Mouse (Mus musculus): Measurements from ENCODE around the gene Slc1a2. TPM values are rescaled to one million over a fixed set of nuclear protein-coding genes. Genes with fewer than 3 reads are reported as not detected.

Gene Slc1a2
- polyA plus RNA-seq (2015; fragmentation: Nextera tagmentation; extraction: Ambion mirVana): 0.15 and 0.36 TPM in 2 replicates

DNA sequence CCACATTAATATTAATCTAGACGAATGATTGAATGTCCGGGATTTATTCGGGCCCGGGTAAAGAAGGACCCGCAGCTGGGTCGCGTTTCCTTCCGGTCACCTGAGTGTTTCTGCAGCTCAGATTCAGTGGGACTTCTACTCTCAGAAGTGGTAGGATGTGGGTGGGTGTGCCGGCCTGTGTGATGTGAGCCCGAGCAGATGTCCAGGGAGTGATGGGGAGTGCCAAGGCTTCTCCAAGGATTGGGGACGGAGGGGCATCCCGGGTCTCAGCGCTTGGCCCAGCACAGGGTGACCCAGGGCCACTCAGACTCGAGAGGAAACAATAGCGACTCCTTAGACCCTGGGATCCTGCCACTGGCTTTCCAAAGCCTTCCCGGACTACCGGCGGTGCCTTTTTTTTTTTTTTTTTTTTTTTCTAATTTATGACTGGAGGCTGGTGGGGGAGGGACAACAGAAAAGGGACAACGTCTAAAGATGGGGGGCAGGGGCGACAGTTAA lies at the start of gene Slc1a2:
TSS of gene Slc1a2 (plus strand) at position 497 of the 498 bp plus-strand sequence.
- H3K4me3 ChIP-seq (replicated peaks): peak within 1 kb of the TSS; percentile 63
- WGBS: 1% methylated on average over 20 of the region's 20 CpGs
- peak within 1 kb of the TSS; percentile 96 for H3K4me2 ChIP-seq (replicated peaks)
- peak; percentile 26; the same call in 1 of the 2 replicates for ATAC-seq
- no peaks in the 10 kb centered on the region for H3K9me3 ChIP-seq
- peaks cover 6% of the 10 kb centered on the region; the same call in 1 of the 2 replicates for H3K4me1 ChIP-seq (replicated peaks)
- no peaks in the 10 kb centered on the region for H3K36me3 ChIP-seq
- peaks cover 33% of the 10 kb centered on the region for H3K27me3 ChIP-seq (replicated peaks)
- no peak within 1 kb of the TSS for H3K27ac ChIP-seq
- peak within 1 kb of the TSS; percentile 48 for H3K9ac ChIP-seq

DNA sequence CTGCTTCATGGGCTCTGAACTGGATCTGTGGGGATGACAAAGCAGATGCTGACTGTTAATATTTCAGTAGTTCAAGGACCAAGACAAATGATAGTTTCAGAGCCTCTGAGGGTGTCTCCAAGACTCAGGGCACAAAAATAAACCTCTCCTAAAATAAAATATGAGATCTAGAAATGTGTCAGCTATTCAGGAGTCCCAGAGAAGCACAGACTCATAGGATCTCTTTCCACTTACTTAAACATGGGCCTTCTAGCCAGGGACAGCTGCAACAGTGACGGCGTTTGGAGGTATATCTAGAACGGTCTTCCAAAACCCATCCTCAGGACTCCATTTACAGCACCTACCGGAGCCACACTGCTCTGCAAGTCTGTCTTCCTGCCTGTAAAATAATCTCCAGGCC lies 48.0 kb upstream of the Slc1a2 start:
- H3K9me3 ChIP-seq: no peaks in the 10 kb centered on the region
- H3K4me1 ChIP-seq (replicated peaks): no peaks in the 10 kb centered on the region
- no peak overlapping the region for H3K27ac ChIP-seq
- H3K4me3 ChIP-seq (replicated peaks): no peak overlapping the region
- no peaks in the 10 kb centered on the region for H3K27me3 ChIP-seq (replicated peaks)
- no peaks in the 10 kb centered on the region for H3K36me3 ChIP-seq
- no peak overlapping the region for H3K9ac ChIP-seq
- H3K4me2 ChIP-seq (replicated peaks): no peak overlapping the region
- no peak for ATAC-seq
- WGBS: 91% methylated on average over 4 of the region's 4 CpGs

DNA sequence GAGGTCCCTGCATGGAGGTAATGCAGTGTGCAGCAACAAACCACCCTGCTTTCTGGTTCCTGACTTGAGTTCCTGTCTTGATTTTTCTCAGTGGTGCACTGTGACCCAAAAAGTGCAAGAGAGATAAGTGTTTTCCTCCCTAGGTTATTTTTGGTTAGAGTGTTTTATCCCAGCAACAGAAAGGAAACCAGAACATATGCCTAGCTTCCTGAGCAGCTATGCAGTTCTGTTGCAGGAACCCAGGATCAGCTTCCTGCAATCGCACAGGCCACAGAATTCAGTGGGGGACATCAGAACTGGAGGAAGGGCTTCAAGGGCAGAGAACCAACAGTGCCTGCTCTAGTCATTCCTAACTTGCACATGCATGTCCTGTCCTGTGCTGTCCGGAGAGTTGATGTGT lies 41.8 kb upstream of the Slc1a2 start:
- Histone ChIP-seq H3K36me3 (no peaks in the 10 kb centered on the region), H3K4me2 (replicated peaks) (no peak overlapping the region), H3K4me3 (replicated peaks) (no peak overlapping the region), H3K27ac (no peak overlapping the region), H3K9me3 (no peaks in the 10 kb centered on the region), H3K9ac (no peak overlapping the region), H3K4me1 (replicated peaks) (no peaks in the 10 kb centered on the region), H3K27me3 (replicated peaks) (no peaks in the 10 kb centered on the region)
- 72% methylated on average over 2 of the region's 2 CpGs for WGBS
- ATAC-seq: no peak

DNA sequence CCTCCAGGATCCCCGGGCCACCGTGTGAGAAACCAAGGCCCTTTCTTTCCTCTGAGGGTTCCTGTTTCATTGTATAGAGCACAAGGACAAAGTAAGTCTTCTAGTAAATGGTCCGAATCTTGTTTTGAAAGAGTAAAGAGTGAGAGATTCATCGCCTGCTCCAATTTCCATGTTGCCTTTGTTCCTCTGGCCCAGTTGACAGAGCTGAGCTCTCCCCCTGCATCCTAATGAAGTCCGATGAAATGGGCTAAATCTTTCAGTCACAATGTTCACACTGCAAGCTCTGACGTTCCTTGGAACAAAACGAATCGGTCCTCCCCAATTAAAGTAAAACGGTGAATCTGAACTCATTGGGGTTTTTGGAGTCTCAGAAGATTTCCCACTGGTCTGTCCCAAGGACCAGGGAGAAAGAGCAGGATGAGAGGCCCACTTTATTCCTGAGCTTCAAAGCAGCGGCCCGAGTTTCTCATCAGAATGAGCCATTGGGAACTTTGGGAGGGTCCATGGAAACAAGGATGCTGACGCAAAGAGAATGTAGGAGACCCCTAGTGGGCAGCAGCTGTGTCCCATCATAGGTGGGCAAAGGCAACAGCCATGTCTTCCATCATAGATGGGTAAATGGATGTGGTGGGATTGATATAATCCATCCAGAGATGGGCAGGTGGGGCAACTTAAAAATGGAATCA lies 37.6 kb upstream of the Slc1a2 start:
- Histone ChIP-seq H3K27me3 (replicated peaks) (no peaks in the 10 kb centered on the region), H3K4me3 (replicated peaks) (no peak overlapping the region), H3K27ac (no peak overlapping the region), H3K9ac (no peak overlapping the region), H3K9me3 (no peaks in the 10 kb centered on the region), H3K4me2 (replicated peaks) (no peak overlapping the region), H3K4me1 (replicated peaks) (no peaks in the 10 kb centered on the region), H3K36me3 (no peaks in the 10 kb centered on the region)
- ATAC-seq: no peak
- WGBS: 88% methylated on average over 12 of the region's 12 CpGs

DNA sequence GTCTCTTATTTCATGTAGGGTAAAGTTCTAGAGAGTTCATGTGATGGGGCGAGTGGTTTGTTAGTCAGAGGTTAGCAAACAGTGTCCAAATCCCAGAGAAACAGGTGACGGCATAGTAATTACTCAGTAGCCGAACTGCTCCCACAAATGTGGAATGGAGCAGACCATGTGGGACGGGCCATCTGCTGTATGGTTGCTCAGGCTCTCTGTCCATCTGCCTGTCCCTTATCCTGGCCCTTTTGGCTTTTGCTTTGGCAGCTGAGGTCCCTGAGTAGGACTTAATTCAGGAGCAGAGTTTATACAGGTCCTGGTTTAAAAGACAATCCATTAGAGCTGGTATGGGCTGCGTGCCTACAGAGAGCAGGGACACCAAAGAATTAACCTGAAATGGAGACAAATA lies 36.3 kb upstream of the Slc1a2 start:
- Histone ChIP-seq H3K27ac (no peak overlapping the region), H3K4me1 (replicated peaks) (no peaks in the 10 kb centered on the region), H3K9me3 (no peaks in the 10 kb centered on the region), H3K4me3 (replicated peaks) (no peak overlapping the region), H3K9ac (no peak overlapping the region), H3K36me3 (no peaks in the 10 kb centered on the region), H3K4me2 (replicated peaks) (no peak overlapping the region), H3K27me3 (replicated peaks) (no peaks in the 10 kb centered on the region)
- ATAC-seq: no peak
- 82% methylated on average over 5 of the region's 5 CpGs for WGBS

DNA sequence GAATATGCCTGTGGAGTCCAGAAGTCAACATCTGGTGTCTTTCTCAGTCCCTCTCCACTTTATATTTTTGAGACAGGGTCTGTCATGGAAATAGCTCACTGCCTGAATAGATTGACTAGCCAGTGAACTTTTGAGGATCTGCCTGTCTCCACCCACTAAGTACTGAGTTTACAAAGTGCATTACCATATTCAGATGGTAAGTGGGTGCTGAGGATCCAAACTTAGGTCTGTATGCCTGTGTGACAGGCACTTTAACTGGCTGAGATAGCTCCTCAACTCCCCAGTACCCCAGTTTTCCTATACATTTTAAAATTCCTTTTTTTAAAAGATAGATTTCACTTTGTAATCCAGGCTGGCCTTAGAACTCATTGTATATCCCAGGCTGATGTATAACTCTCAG lies 35.5 kb upstream of the Slc1a2 start:
- Histone ChIP-seq H3K4me1 (replicated peaks) (no peaks in the 10 kb centered on the region), H3K4me2 (replicated peaks) (no peak overlapping the region), H3K27me3 (replicated peaks) (no peaks in the 10 kb centered on the region), H3K9me3 (no peaks in the 10 kb centered on the region), H3K9ac (no peak overlapping the region), H3K4me3 (replicated peaks) (no peak overlapping the region), H3K27ac (no peak overlapping the region), H3K36me3 (no peaks in the 10 kb centered on the region)
- no peak for ATAC-seq

DNA sequence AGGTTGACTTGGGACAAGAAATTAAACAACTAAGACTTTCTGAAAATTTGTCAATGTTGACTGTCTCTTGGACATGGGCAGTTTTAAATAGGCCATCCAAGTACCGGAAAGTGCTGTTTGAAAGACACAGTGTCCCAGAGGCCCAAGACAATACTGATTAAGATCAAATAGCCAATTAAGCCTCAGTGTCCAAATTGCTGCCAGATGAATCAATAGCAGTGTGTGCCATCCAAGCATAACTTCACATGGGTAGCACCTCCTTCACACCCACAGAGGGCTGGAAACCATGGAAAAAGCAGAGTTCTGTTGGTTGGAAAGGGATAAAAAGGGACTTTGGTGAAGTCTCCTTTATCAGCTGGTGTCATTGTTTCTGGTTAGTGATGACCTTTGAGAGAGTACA lies 33.9 kb upstream of the Slc1a2 start:
- H3K4me2 ChIP-seq (replicated peaks): no peak overlapping the region
- H3K4me3 ChIP-seq (replicated peaks): no peak overlapping the region
- H3K4me1 ChIP-seq (replicated peaks): no peaks in the 10 kb centered on the region
- no peaks in the 10 kb centered on the region for H3K36me3 ChIP-seq
- no peaks in the 10 kb centered on the region for H3K9me3 ChIP-seq
- H3K27me3 ChIP-seq (replicated peaks): no peaks in the 10 kb centered on the region
- 94% methylated on average over 1 of the region's 1 CpGs for WGBS
- ATAC-seq: no peak
- H3K27ac ChIP-seq: no peak overlapping the region
- H3K9ac ChIP-seq: no peak overlapping the region

DNA sequence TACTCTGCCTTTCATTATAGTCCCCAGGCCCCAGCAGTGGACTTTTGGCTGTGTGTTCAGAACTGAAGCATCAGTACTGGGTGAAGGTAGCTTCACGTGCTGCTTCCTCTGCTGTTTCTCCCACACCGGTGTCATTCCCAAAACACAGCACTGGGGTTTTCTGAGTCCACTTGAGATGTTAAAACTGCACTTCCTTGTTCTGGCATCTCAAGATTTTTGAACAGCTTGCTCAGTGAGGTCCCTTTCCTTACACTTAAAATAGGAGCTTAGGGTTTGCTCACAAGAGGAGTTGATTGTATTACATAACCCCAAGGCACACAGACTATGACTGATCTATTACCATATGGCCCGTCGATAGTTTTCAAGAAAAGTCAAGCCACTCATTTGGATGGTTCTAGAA lies 26.1 kb upstream of the Slc1a2 start:
- H3K36me3 ChIP-seq: no peaks in the 10 kb centered on the region
- H3K4me1 ChIP-seq (replicated peaks): no peaks in the 10 kb centered on the region
- no peak overlapping the region for H3K9ac ChIP-seq
- H3K27me3 ChIP-seq (replicated peaks): no peaks in the 10 kb centered on the region
- no peaks in the 10 kb centered on the region for H3K9me3 ChIP-seq
- WGBS: 88% methylated on average over 4 of the region's 4 CpGs
- H3K27ac ChIP-seq: no peak overlapping the region
- no peak overlapping the region for H3K4me3 ChIP-seq (replicated peaks)
- no peak overlapping the region for H3K4me2 ChIP-seq (replicated peaks)
- ATAC-seq: no peak

DNA sequence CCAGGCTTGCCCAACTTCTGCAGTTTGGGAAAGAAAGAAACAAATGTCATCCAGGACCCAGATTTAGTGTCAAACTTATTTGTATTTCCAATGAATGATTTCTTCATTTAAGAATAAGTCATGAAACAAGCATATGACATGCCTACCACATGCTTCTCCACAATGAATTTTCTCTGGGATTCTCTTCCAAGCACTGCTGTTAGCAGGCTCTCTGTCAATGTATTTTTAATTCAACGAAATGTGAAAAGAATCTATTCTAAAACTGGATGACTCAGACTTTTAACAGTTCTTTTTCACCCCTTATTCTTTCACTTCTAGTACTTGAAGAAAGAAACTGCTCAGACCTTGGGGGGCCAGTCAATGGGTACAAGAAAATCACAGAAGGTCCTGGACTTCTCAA lies 24.4 kb upstream of the Slc1a2 start:
- Histone ChIP-seq H3K4me2 (replicated peaks) (no peak overlapping the region), H3K27ac (no peak overlapping the region), H3K9ac (no peak overlapping the region), H3K9me3 (no peaks in the 10 kb centered on the region), H3K4me3 (replicated peaks) (no peak overlapping the region), H3K27me3 (replicated peaks) (no peaks in the 10 kb centered on the region), H3K4me1 (replicated peaks) (no peaks in the 10 kb centered on the region), H3K36me3 (no peaks in the 10 kb centered on the region)
- no peak for ATAC-seq
- 87% methylated on average over 1 of the region's 1 CpGs for WGBS

DNA sequence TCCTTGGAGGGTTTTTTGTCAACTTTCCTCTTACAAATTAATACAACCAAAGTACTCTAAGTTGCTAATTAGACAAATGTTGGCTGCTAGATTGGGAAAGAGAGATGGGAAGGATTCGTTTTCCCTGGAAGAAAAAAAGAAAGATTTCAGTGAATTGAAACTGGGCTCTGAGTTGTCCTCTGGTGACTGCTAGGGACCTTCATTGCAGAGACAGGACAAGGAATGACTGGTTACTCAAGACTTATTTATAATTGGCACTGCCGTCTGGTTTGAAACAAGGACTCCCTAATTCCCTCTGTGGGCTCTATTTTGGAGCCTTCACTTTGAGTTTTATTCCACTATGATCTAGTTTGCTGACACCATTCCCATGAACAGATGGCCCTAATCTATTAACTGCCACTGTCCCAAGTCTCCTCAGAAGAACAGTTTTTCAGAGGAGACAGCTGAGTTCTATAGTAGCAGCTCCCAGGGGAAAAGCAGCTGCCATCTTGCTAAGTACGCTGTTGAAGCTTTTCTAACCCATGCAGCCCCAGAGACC lies 22.9 kb upstream of the Slc1a2 start:
- 76% methylated on average over 3 of the region's 3 CpGs for WGBS
- no peaks in the 10 kb centered on the region for H3K4me1 ChIP-seq (replicated peaks)
- no peak overlapping the region for H3K4me2 ChIP-seq (replicated peaks)
- no peak for ATAC-seq
- H3K27ac ChIP-seq: no peak overlapping the region
- no peaks in the 10 kb centered on the region for H3K9me3 ChIP-seq
- no peak overlapping the region for H3K9ac ChIP-seq
- H3K36me3 ChIP-seq: no peaks in the 10 kb centered on the region
- H3K4me3 ChIP-seq (replicated peaks): no peak overlapping the region
- no peaks in the 10 kb centered on the region for H3K27me3 ChIP-seq (replicated peaks)

DNA sequence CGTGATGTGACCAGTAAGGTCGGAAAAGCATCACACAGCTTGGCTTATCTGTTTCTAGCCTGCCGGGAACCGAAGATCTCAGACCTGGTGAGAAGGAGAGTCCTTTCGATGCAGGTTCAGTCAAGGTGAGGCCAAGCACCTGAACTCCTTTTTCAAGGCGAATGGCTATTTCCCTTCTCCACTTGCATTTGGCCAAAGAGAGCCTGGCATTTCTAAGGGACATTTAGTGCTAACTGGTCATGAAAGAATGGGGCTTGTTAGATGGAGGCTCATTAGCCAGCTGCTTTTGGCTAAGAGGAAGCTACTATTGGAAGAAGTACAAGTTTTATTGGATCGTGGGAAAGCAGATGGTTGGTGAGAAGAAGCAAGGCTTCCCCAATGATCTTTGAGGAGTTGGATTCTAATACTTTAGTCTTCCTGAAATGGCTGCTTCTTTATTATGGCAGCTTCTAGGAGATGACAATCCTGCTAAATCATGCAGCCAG lies 22.3 kb upstream of the Slc1a2 start:
- Histone ChIP-seq H3K4me2 (replicated peaks) (no peak overlapping the region), H3K27ac (no peak overlapping the region)
- 94% methylated on average over 7 of the region's 7 CpGs for WGBS

DNA sequence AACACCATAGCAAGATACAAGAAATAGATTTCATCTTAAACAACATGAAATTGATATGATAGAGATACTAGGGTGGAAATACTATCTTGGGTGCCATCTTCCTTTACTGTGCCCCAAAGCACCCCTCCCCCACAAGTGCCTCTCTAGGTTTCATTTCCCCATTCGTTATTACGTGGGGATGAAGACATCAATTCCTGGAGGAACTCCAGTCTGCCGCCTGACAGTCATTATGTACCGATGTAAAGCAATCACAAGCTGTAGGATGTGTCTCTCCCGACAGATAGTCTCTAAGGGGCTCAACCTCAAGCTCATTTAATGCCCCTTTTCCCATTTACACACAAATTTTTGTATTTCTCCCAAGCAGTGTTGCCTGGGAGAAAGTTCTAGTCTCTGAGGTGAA lies 20.3 kb upstream of the Slc1a2 start:
- H3K9ac ChIP-seq: no peak overlapping the region
- H3K36me3 ChIP-seq: no peaks in the 10 kb centered on the region
- no peak overlapping the region for H3K4me2 ChIP-seq (replicated peaks)
- WGBS: 65% methylated on average over 5 of the region's 5 CpGs
- H3K27me3 ChIP-seq (replicated peaks): no peaks in the 10 kb centered on the region
- H3K9me3 ChIP-seq: no peaks in the 10 kb centered on the region
- H3K4me3 ChIP-seq (replicated peaks): no peak overlapping the region
- H3K4me1 ChIP-seq (replicated peaks): no peaks in the 10 kb centered on the region
- H3K27ac ChIP-seq: no peak overlapping the region
- ATAC-seq: no peak

More for the DNA sequence above, 22.3 kb upstream of the Slc1a2 start:
- Histone ChIP-seq H3K9me3 (no peaks in the 10 kb centered on the region), H3K4me1 (replicated peaks) (no peaks in the 10 kb centered on the region), H3K9ac (no peak overlapping the region), H3K4me3 (replicated peaks) (no peak overlapping the region), H3K36me3 (no peaks in the 10 kb centered on the region), H3K27me3 (replicated peaks) (no peaks in the 10 kb centered on the region)
- no peak for ATAC-seq

DNA sequence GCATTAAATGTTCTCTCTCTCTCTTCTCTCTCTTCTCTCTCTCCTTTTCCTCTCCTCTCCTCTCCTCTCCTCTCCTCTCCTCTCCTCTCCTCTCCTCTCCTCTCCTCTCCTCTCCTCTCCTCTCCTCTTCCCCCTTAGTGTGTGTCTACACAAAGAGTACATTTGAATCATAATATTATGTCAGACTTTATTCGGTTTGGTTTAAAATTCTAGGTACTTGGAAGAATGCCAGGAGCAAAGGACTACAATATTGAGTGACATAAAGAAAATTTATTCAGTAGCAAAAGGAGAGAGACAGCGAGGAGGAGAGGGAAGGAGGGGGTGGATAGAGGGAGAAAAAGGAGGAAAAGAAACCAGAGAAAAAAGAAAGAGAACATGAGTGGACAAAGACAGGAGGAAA lies 19.8 kb upstream of the Slc1a2 start:
- ATAC-seq: no peak
- no peak overlapping the region for H3K9ac ChIP-seq
- 45% methylated on average over 2 of the region's 2 CpGs for WGBS
- H3K4me2 ChIP-seq (replicated peaks): no peak overlapping the region
- no peaks in the 10 kb centered on the region for H3K9me3 ChIP-seq
- no peaks in the 10 kb centered on the region for H3K4me1 ChIP-seq (replicated peaks)
- H3K27ac ChIP-seq: no peak overlapping the region
- no peak overlapping the region for H3K4me3 ChIP-seq (replicated peaks)
- no peaks in the 10 kb centered on the region for H3K36me3 ChIP-seq
- no peaks in the 10 kb centered on the region for H3K27me3 ChIP-seq (replicated peaks)

Measured in intestine, embryonic 15.5 days (tissue).